In genomic region chr10:87546299-87547234, GRCm38 (mm10) we compare ENCODE assay signal across 16 mouse cellular contexts. TPM values are rescaled to one million over a fixed set of nuclear protein-coding genes. Genes with fewer than 3 reads are reported as not detected.
DNase-seq lines count a peak whose midpoint lies in the region; ATAC-seq and TF ChIP-seq lines count a peak whose summit lies in the region.
"Had no signal": no experiment of that assay in that cellular context is flagged by ENCODE, and none has a peak within 500 bp of the region (broad histone marks: within the 10 kb centered on the region; RNA-seq: fewer than 3 reads in every experiment).

No protein-coding gene starts in this region.

- no peak overlapping the region for H3K27ac ChIP-seq in forebrain, embryonic 11.5 days (ENCODE audit: low read depth, low read length)
- no peak overlapping the region for H3K27ac ChIP-seq in forebrain, embryonic 13.5 days
- no peak overlapping the region for H3K27ac ChIP-seq in neural tube, embryonic 11.5 days (ENCODE audit: low read depth, low read length)
- H3K27ac ChIP-seq in liver, embryonic 14.5 days, result no peak overlapping the region
- H3K27ac ChIP-seq: hindbrain, embryonic 15.5 days had no signal

- H3K9ac ChIP-seq in forebrain, embryonic 11.5 days (ENCODE audit: low read length), result no peak overlapping the region
- no peak overlapping the region for H3K9ac ChIP-seq in forebrain, embryonic 13.5 days
- no peak overlapping the region for H3K9ac ChIP-seq in neural tube, embryonic 11.5 days (ENCODE audit: low read length)
- H3K9ac ChIP-seq in liver, embryonic 14.5 days (replicated peaks), result no peak overlapping the region
- H3K9ac ChIP-seq: hindbrain, embryonic 15.5 days had no signal

- H3K36me3 ChIP-seq in forebrain, embryonic 11.5 days (ENCODE audit: control insufficient read depth, insufficient read depth, low read length), result no peaks in the 10 kb centered on the region
- no peaks in the 10 kb centered on the region for H3K36me3 ChIP-seq in forebrain, embryonic 13.5 days (ENCODE audit: poor library complexity, severe bottlenecking)
- no peaks in the 10 kb centered on the region for H3K36me3 ChIP-seq in neural tube, embryonic 11.5 days (ENCODE audit: control insufficient read depth, insufficient read depth, low read length)
- no peaks in the 10 kb centered on the region for H3K36me3 ChIP-seq in liver, embryonic 14.5 days (replicated peaks; ENCODE audit: control insufficient read depth, insufficient read depth, low read depth)
- H3K36me3 ChIP-seq: hindbrain, embryonic 15.5 days had no signal

- H3K9me3 ChIP-seq in forebrain, embryonic 11.5 days (ENCODE audit: control insufficient read depth, low read length), result no peaks in the 10 kb centered on the region
- no peaks in the 10 kb centered on the region for H3K9me3 ChIP-seq in forebrain, embryonic 13.5 days (replicated peaks)
- no peaks in the 10 kb centered on the region for H3K9me3 ChIP-seq in neural tube, embryonic 11.5 days (ENCODE audit: control insufficient read depth, low read length)
- H3K9me3 ChIP-seq in liver, embryonic 14.5 days (ENCODE audit: control insufficient read depth, low read length), result no peaks in the 10 kb centered on the region
- H3K9me3 ChIP-seq: hindbrain, embryonic 15.5 days had no signal

- TF ChIP-seq EP300 in liver, embryonic 14.5 days (IDR thresholded peaks at IDR 0.05; ENCODE audit: low read depth), result no peak

- 27% methylated on average over 19 of the region's 19 CpGs for WGBS in forebrain, embryonic 11.5 days
- 30% methylated on average over 19 of the region's 19 CpGs for WGBS in forebrain, embryonic 13.5 days
- WGBS in neural tube, embryonic 11.5 days, result 32% methylated on average over 19 of the region's 19 CpGs
- WGBS in liver, embryonic 14.5 days (ENCODE audit: insufficient replicate concordance), result 49% methylated on average over 19 of the region's 19 CpGs

- peaks cover 59% of the 10 kb centered on the region for H3K27me3 ChIP-seq in forebrain, embryonic 11.5 days (ENCODE audit: control insufficient read depth, insufficient read depth, low read length)
- H3K27me3 ChIP-seq in forebrain, embryonic 13.5 days, result peaks cover 50% of the 10 kb centered on the region
- no peaks in the 10 kb centered on the region for H3K27me3 ChIP-seq in neural tube, embryonic 11.5 days (ENCODE audit: control insufficient read depth, insufficient read depth, low read length)
- H3K27me3 ChIP-seq in liver, embryonic 14.5 days (ENCODE audit: control insufficient read depth, insufficient read depth, low read length), result no peaks in the 10 kb centered on the region
- H3K27me3 ChIP-seq: hindbrain, embryonic 15.5 days had no signal

- no peak overlapping the region for H3K4me2 ChIP-seq in forebrain, embryonic 11.5 days (ENCODE audit: low read depth, low read length, severe bottlenecking)
- H3K4me2 ChIP-seq in forebrain, embryonic 13.5 days, result no peak overlapping the region
- H3K4me2 ChIP-seq in neural tube, embryonic 11.5 days (ENCODE audit: low read depth), result no peak overlapping the region
- 0 out of 2 replicates have a peak overlapping the region, but pooled peaks have one; percentile 0 for H3K4me2 ChIP-seq in liver, embryonic 14.5 days (ENCODE audit: low read depth)
- H3K4me2 ChIP-seq: heart, embryonic 11.5 days; hindbrain, embryonic 15.5 days had no signal

- 0 out of 2 replicates have a peak, but pooled peaks cover 3% of the 10 kb centered on the region for H3K4me1 ChIP-seq in forebrain, embryonic 11.5 days (replicated peaks; ENCODE audit: control insufficient read depth, insufficient read depth, low read length)
- 0 out of 2 replicates have a peak, but pooled peaks cover 4% of the 10 kb centered on the region for H3K4me1 ChIP-seq in forebrain, embryonic 13.5 days
- H3K4me1 ChIP-seq in neural tube, embryonic 11.5 days (ENCODE audit: control insufficient read depth, insufficient read depth, low read length), result no peaks in the 10 kb centered on the region; the same call in 1 of the 2 replicates
- no peaks in the 10 kb centered on the region; a peak in 1 of 4 replicates for H3K4me1 ChIP-seq in liver, embryonic 14.5 days (replicated peaks; ENCODE audit: control insufficient read depth in 2 of 2, insufficient read depth in 2 of 2, low read length in 1 of 2)
- H3K4me1 ChIP-seq: hindbrain, embryonic 15.5 days had no signal

- ATAC-seq in forebrain, embryonic 11.5 days (replicated peaks; ENCODE audit: low FRiP score), result 0 out of 2 replicates have a peak, but pooled peaks have one; percentile 21
- ATAC-seq in forebrain, embryonic 13.5 days, result no peak
- ATAC-seq in neural tube, embryonic 11.5 days (ENCODE audit: insufficient read depth, low FRiP score, low TSS enrichment), result no peak
- peak; percentile 72 for ATAC-seq in liver, embryonic 14.5 days (ENCODE audit: insufficient read depth)
- ATAC-seq in inflammation-experienced regulatory T-cells, adult 6 months, result no peak
- ATAC-seq: lung, postnatal 0 days had no signal

- H3K4me3 ChIP-seq in forebrain, embryonic 11.5 days (ENCODE audit: low read depth, low read length), result no peak overlapping the region
- no peak overlapping the region for H3K4me3 ChIP-seq in forebrain, embryonic 13.5 days
- H3K4me3 ChIP-seq in neural tube, embryonic 11.5 days (ENCODE audit: low read depth, low read length), result no peak overlapping the region
- no peak overlapping the region for H3K4me3 ChIP-seq in liver, embryonic 14.5 days (ENCODE audit: insufficient read depth in 1 of 2, low read depth in 2 of 2, low read length in 2 of 2)
- H3K4me3 ChIP-seq: erythroblast, embryonic 14.5 days; hindbrain, embryonic 15.5 days had no signal

- TF ChIP-seq CTCF in liver, embryonic 14.5 days (IDR thresholded peaks at IDR 0.05; ENCODE audit: low read depth), result no peak

- no peak for DNase-seq in forebrain, embryonic 11.5 days (ENCODE audit: low spot score)
- peak; percentile 17 for DNase-seq in neural tube, embryonic 11.5 days (ENCODE audit: low spot score)
- DNase-seq in neural tube, embryonic 10.5 days (ENCODE audit: extremely low spot score, low spot score), result no peak
- DNase-seq in liver, embryonic 14.5 days (ENCODE audit: low read depth in 3 of 3, low spot score in 3 of 3), result peak; percentile 7 to 17 (median 17)
- peak; percentile 73 for DNase-seq in yolk sac, embryonic 10.5 days (ENCODE audit: low spot score)
- no peak for DNase-seq in ovary, postnatal 14 days (ENCODE audit: low spot score)
- DNase-seq: adrenal gland, postnatal 25 days; cerebellum, postnatal 25 days; layer of hippocampus, adult 9-11 months; thymus, postnatal 36 days had no signal

RNA-seq across cellular contexts. Expression of gene Pah, which starts 25.0 kb away (rescaled TPM):
- not detected in 2 replicates for polyA plus RNA-seq in forebrain, embryonic 11.5 days (2014; fragmentation: Nextera tagmentation; extraction: Ambion mirVana)
- polyA plus RNA-seq in forebrain, embryonic 13.5 days (2015; fragmentation: Nextera tagmentation; extraction: Ambion mirVana), result not detected in 2 replicates
- polyA plus RNA-seq in neural tube, embryonic 11.5 days (2014; fragmentation: Nextera tagmentation; extraction: Ambion mirVana), result not detected in 2 replicates
- 20.8 and 20.9 TPM in 2 replicates for polyA plus RNA-seq in liver, embryonic 14.5 days (2012; rRNA removed)
- 31.6 and 33.2 TPM in 2 replicates for polyA plus RNA-seq in liver, embryonic 14.5 days (2014; fragmentation: Nextera tagmentation; extraction: Ambion mirVana)
- not detected for polyA plus RNA-seq in inflammation-experienced regulatory T-cells, adult 6 months (2017; shearing (Covaris generic))
- polyA plus RNA-seq: erythroblast, embryonic 14.5 days; hindbrain, embryonic 15.5 days; lung, postnatal 0 days had no signal

RNA-seq across cellular contexts. Expression of gene Ascl1, which starts 53.1 kb away (rescaled TPM):
- 60.6 and 69.9 TPM in 2 replicates for polyA plus RNA-seq in forebrain, embryonic 11.5 days (2014; fragmentation: Nextera tagmentation; extraction: Ambion mirVana)
- polyA plus RNA-seq in forebrain, embryonic 13.5 days (2015; fragmentation: Nextera tagmentation; extraction: Ambion mirVana), result 32.1 and 33.9 TPM in 2 replicates
- 40.5 and 42.9 TPM in 2 replicates for polyA plus RNA-seq in neural tube, embryonic 11.5 days (2014; fragmentation: Nextera tagmentation; extraction: Ambion mirVana)
- polyA plus RNA-seq in liver, embryonic 14.5 days (2012; rRNA removed), result 0.03 and 0.09 TPM in 2 replicates
- not detected in 2 replicates for polyA plus RNA-seq in liver, embryonic 14.5 days (2014; fragmentation: Nextera tagmentation; extraction: Ambion mirVana)
- polyA plus RNA-seq in inflammation-experienced regulatory T-cells, adult 6 months (2017; shearing (Covaris generic)), result not detected
- polyA plus RNA-seq: erythroblast, embryonic 14.5 days had no signal

Comparison
In these comparisons a context has a peak if more than half of its experiments do, and no peak if none do; other contexts are left out.
1. ATAC-seq: peak in forebrain, embryonic 11.5 days (single experiment) and liver, embryonic 14.5 days (single experiment); none in forebrain, embryonic 13.5 days (single experiment), neural tube, embryonic 11.5 days (single experiment) and inflammation-experienced regulatory T-cells, adult 6 months (single experiment).
2. DNase-seq: peak in neural tube, embryonic 11.5 days (single experiment), liver, embryonic 14.5 days (3 of 3) and yolk sac, embryonic 10.5 days (single experiment); none in forebrain, embryonic 11.5 days (single experiment), neural tube, embryonic 10.5 days (single experiment) and ovary, postnatal 14 days (single experiment).
3. RNA of gene Pah, which starts 25.0 kb away (polyA plus RNA-seq): 20.8 to 33.2 TPM in liver, embryonic 14.5 days; not detected in neural tube, embryonic 11.5 days, not detected in forebrain, embryonic 11.5 days, not detected in forebrain, embryonic 13.5 days and not detected in inflammation-experienced regulatory T-cells, adult 6 months; every median in the first group is over 10 times any median in the second.
4. RNA of gene Ascl1, which starts 53.1 kb away (polyA plus RNA-seq): 60.6 to 69.9 TPM in forebrain, embryonic 11.5 days, 40.5 to 42.9 TPM in neural tube, embryonic 11.5 days and 32.1 to 33.9 TPM in forebrain, embryonic 13.5 days; 0.03 to 0.09 TPM in liver, embryonic 14.5 days and not detected in inflammation-experienced regulatory T-cells, adult 6 months; every median in the first group is over 10 times any median in the second.